Mouse (Mus musculus) adrenal gland, postnatal 36 days (tissue): Measurements from ENCODE around the gene Ino80d. TPM values are rescaled to one million over a fixed set of nuclear protein-coding genes. Genes with fewer than 3 reads are reported as not detected.
A peak's percentile ranks its signal among the peaks of the same experiment; 100 is the strongest.

ENCODE experiments used
- DNase-seq, 2 experiments: peaks; one replicate each; pipeline ENCODE4 v3.0.0; 2021; ENCODE audit warnings: mixed read lengths in 1 of 2
- total RNA-seq, 2 experiments: library from RNA; stranded (reverse); gene quantifications; 2 replicates each; pipeline ENCODE4 v1.2.3; 2021

Gene Ino80d
- total RNA-seq, 2 experiments from 2014 or later, result 27.3 to 29.2 TPM

DNA sequence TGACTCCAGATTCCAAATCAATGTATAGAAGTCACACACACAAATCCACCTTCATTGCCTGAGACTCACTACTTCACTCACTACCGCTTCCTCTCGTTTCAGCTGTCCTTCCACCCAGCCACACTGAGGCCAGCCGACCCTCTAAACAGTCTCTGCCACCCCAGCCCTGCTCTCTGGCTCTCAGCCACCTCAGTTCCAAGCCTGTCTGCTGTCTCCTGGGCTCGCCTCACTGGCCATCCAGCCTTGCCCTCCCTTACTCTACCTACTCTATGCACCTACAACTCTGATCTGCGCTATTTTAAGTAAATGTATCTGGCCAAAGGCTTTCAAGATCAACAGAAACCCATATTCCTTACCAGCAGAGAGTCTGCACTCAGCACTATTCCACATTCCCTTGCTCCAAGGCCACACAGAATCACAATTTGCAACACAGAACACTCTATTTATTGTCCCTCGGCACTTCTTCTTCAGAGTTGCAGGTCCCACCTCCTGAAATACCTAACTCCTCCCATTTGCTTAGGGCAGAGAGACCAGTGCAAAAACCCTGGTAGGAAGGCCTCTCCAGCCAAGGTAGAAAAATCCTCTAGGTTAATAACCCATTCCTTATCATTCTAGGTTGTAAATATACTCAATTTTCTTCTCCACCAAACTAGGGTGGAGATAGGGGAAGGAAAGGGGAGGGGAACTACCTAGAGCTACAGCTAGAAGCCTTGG, 6.7 kb downstream of the Ino80d start:
- peak in 1 of 2 experiments; percentile 19 for DNase-seq

GRCm38 (mm10) chr1:63102758-63103451, 11.6 kb downstream of the Ino80d start:
- DNase-seq, result no peak

- DNase-seq, result no peak
Observed at GRCm38 (mm10) chr1:63100196-63100595, 14.3 kb downstream of the Ino80d start.

DNA sequence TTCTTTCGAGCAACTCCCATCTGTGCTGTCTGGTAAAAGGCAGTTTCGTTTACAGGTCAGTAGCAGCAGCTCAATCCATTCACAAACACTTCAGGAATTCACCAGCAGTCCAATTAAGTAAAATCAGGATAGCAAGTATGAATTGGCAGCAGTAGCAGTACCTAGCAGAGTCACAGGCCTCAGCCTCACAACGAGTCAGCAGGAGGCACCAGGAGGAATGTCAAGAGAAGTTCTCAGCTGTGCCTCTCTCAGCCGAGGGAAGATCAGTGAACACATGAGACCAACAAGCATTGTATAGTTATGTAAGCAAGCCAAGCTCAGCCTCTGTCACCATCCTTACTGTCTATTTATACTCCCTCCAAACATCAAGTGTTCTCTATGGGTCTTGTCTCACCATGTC, 15.6 kb downstream of the Ino80d start:
- no peak for DNase-seq

GRCm38 (mm10) chr1:63096071-63096470, 18.4 kb downstream of the Ino80d start:
- DNase-seq, result no peak

DNA sequence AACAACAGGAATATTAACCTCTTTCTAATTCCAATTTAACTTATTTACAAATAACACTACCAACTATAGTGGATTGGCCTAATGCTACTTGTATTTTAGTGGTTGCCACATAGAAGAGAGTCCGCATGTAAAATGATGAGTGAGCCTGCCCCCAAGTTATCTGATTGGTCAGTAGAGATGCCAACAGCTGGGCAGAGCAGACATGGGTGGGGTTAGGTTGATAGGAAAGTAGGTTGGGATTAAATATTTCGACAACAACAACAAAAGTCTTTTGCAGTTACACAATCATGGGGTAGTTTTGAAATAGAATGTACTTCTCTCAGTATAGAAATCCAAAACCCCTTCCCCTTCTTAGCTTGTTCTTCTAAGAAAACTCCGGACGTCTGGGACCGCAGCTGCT, 24.7 kb downstream of the Ino80d start:
- DNase-seq, result no peak

- no peak for DNase-seq
Observed at GRCm38 (mm10) chr1:63088614-63089013, 25.9 kb downstream of the Ino80d start.

- no peak for DNase-seq
Observed at GRCm38 (mm10) chr1:63080277-63080676, 34.2 kb downstream of the Ino80d start.

GRCm38 (mm10) chr1:63076383-63076782, 38.1 kb downstream of the Ino80d start:
- no peak for DNase-seq

DNA sequence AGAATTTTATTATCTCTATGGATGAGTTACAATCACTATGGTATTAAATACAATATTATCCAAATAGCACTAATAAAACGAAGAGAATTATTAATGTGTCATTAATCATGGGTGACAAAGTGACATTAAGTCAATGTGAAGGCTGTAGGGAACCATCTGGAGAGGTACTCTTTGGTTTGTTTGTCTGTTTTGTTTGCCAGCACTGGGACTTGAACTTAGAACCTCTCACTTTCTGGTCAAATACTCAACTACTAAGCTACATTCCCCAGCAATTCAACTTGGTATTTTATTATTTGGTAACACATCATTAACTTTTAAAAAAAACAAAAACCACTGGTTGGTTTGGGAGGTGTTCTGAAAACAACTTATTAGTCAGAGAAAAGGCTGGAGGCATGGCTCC, 43.1 kb downstream of the Ino80d start:
- DNase-seq, result no peak

GRCm38 (mm10) chr1:63058361-63058760, 56.1 kb downstream of the Ino80d start:
- no peak for DNase-seq

DNA sequence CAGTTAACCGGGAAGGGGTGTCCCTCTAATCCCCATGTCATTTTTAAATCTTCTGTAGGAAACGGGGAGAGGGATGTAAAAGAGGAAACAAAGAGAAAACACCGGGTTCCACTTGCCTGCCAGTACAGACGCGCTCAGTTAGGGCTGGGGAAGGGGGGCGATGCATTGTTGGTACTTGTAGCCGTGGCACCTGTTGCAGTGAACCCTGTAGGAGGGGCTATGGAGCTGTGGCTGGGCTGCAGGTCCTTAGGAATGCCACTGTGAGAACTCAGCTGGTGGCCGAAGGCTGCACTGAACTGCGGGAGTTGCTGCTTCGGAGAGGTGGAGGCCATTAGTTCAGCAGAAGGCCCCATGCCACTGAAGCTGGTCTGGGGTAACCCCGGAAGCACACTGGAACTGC, 56.6 kb downstream of the Ino80d start:
- no peak for DNase-seq

GRCm38 (mm10) chr1:63057318-63057717, 57.1 kb downstream of the Ino80d start:
- no peak for DNase-seq

DNA sequence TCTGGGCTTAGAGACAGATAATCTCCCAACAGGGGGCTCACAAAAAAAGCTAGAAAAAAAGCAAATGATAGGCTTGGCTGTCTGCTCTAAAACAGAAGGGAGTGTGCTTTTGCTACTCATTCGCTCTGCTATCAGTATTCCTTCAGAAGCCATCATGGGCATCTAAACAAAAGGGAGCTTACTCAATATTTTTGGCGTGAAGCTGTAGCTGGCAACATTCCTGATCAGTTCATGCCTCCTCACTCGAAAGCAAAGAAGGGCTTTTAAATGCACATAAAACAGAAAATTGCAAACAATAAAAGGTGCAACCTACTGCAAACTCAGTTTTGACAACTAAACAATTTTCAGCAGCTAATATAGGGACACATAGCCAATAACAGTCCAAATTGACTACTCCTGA, 59.1 kb downstream of the Ino80d start:
- peak; percentile 20 to 36 for DNase-seq

- DNase-seq, result no peak
Observed at GRCm38 (mm10) chr1:63050866-63051265, 63.6 kb downstream of the Ino80d start.

DNA sequence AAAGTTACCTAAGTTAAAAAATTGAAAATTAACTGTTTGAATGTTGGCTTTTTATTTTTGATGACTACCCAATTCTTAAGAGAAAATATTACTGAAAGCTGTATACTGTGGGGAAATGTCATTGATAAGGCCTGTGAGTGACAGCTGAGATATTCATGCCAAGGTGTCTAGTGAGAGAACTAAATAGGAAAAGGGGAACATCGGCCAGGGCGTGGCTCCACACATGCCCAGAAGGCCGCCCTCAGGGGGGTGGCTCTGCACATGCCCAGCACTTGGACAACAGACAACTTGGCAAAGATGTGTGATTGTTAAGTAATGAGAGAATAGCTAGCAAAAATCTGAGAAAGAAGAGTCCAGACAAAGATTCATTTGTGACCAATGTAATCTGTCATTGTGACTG, 64.5 kb downstream of the Ino80d start:
- peak; percentile 3 to 32 for DNase-seq

GRCm38 (mm10) chr1:63047983-63048382, 66.5 kb downstream of the Ino80d start:
- DNase-seq, result no peak

- no peak for DNase-seq
Observed at GRCm38 (mm10) chr1:63032929-63033328, 81.5 kb downstream of the Ino80d start.

DNA sequence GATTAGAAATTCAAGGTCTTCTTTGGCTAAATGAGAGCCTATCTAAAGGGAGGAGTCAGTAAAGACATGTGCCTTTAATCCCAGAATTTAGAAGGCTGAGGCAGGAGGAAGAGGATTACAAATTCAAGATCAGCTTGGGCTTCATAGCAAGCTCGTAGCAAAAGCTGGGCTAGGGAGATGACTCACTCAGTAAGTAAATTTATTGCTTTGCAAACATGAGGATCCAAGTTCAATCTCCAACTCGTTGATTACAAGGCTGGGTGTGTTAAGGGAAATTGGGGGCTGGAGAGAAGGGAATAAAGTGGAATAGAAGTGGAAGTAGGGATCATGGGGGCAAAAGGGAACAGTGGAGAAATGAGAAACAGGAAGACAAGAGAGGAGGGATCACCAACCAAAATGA, 94.6 kb downstream of the Ino80d start:
- DNase-seq, result no peak

DNA sequence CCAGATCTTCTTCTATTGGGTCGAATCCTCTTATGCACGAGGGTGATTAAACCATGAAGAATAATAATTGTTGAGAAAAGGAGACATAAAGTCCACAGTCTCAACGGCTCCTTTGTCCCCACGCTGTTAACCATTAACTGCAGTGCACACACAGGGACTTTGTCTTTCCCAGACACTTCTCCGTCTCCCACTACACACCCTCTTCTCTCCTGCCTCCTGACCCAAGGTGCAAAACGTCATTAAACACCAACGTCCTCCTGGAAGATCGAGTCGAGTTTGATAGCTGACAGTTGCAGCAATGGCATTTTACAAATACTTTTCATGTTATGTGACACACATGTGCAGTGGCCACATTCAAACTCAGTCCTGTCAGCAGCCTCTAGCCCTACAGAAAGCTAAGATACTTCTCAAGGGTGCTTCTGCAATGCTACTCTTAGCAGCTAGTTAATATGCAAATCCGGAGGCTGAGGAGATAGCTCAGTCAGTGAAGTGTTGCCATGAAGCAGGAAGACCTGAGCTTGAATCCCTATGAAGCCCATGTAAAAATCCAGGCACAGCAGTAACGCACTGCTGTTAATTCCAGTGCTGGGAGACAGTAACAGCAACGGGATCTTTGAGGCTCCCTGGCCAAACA, 109.3 kb downstream of the Ino80d start:
- DNase-seq, result no peak

GRCm38 (mm10) chr1:63001874-63002273, 112.6 kb downstream of the Ino80d start:
- no peak for DNase-seq

DNA sequence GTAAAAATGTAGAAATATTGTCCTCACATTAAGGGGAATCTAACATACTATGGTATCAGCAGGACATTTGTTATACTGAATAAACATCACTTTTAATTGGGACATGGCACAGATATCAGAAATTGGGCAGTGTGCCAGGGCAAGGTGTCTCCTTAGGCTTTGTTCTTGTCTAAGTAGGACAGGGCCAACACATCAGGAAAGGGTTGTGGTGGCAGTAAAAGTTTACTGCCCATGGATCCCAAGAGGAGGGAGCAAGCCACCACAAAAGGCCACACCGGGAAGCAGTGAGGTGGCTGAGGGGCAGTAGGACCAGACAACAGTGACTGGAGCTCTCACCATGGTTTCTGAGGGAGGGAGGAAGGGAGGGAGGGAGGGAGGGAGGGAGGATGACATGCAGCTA, 121.1 kb downstream of the Ino80d start:
- no peak for DNase-seq

DNA sequence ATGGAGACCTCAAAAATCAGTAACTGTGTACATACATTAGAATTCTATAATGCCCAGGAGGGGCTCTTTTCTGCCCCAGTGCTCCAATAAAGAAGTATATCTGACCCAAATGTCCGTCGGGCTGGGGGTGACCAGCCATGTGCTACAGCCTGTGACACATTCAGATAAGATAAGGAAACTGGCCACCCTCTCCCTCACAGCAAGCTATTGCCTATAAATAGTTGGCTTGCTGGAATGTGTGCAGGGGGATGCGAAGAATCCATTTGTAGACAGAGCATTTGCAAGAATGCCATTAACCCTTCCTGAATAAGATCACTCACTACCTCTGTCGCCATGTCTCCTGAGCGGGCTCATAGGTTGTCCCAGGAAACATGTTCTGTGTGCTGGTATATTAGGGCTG, 121.8 kb downstream of the Ino80d start:
- DNase-seq, result no peak
